Comparison of ENCODE assay signal across 8 mouse cellular contexts in the genomic region with DNA sequence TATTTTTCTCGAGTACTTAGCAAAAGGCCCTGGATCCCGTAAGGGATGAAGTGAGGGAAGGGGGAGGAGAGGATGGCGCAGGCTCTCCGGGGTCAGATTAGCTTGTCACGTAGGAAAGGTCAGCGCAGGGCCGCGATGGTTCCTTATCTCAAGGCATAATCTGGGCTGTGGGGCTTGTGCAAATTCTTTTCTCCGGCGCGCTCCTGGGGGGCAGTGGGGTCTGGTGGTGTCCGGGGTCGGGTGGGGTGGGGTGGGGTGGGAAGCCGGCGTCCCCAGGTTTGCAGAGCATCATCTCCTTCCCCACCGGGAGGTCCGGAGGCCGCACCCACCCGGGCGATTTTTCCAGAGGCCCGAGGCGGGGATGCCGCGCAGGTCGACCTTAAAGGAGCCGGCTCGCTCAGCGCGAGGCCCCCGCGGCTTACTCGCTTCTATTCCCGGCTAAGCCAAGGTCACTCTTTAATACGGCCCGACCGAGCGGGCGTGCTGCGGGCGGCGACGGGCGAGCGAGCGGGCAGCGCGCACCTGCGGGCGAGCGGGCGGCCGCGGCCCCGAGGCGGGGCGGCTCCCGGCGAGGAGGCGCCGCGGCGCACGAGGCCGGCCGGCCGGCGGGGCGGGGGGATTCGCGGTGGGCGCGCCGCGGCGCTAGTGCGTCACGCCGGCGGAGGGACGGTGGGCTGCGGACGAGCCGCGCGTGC. TPM values are rescaled to one million over a fixed set of nuclear protein-coding genes. Genes with fewer than 3 reads are reported as not detected.
A peak's percentile ranks its signal among the peaks of the same experiment; 100 is the strongest.
DNase-seq lines count a peak whose midpoint lies in the region; ATAC-seq lines count a peak whose summit lies in the region.

No protein-coding gene starts in this region.

- H3K9ac ChIP-seq in lung, embryonic 16.5 days (ENCODE audit: low read length) = peak overlapping the region; percentile 59
- H3K9ac ChIP-seq in neural tube, embryonic 11.5 days (ENCODE audit: low read length) = peak overlapping the region; percentile 74

- H3K36me3 ChIP-seq in lung, embryonic 16.5 days (ENCODE audit: control insufficient read depth, insufficient read depth, low read length) = no peaks in the 10 kb centered on the region
- H3K36me3 ChIP-seq in neural tube, embryonic 11.5 days (ENCODE audit: control insufficient read depth, insufficient read depth, low read length) = no peaks in the 10 kb centered on the region

- peak overlapping the region; percentile 73 for H3K4me3 ChIP-seq in lung, embryonic 16.5 days (ENCODE audit: low read length)
- peak overlapping the region; percentile 71 for H3K4me3 ChIP-seq in neural tube, embryonic 11.5 days (ENCODE audit: low read depth, low read length)

- DNase-seq in lung, postnatal 25 days (ENCODE audit: low spot score) = no peak
- peak; percentile 39 for DNase-seq in cerebellum, adult 8-10 months
- DNase-seq in layer of hippocampus, postnatal 36 days = peak; percentile 15 to 19
- DNase-seq in neural tube, embryonic 11.5 days (ENCODE audit: low spot score) = peak; percentile 72
- DNase-seq in gastrocnemius, postnatal 25 days = no peak
- DNase-seq in spleen, adult 18-20 months = no peak

- WGBS in lung, embryonic 16.5 days = 1% methylated on average over 76 of the region's 85 CpGs
- WGBS in neural tube, embryonic 11.5 days = 0% methylated on average over 51 of the region's 85 CpGs

- no peaks in the 10 kb centered on the region for H3K9me3 ChIP-seq in lung, embryonic 16.5 days (ENCODE audit: control insufficient read depth, low read length)
- H3K9me3 ChIP-seq in neural tube, embryonic 11.5 days (ENCODE audit: control insufficient read depth, low read length) = no peaks in the 10 kb centered on the region

- peak overlapping the region; percentile 100 for H3K4me2 ChIP-seq in lung, embryonic 16.5 days (ENCODE audit: low read depth, low read length)
- peak overlapping the region; percentile 81 for H3K4me2 ChIP-seq in neural tube, embryonic 11.5 days (ENCODE audit: low read depth)

- H3K27ac ChIP-seq in lung, embryonic 16.5 days (ENCODE audit: low read length) = no peak overlapping the region
- H3K27ac ChIP-seq in neural tube, embryonic 11.5 days (ENCODE audit: low read depth, low read length) = peak overlapping the region; percentile 81

- H3K4me1 ChIP-seq in lung, embryonic 16.5 days (replicated peaks; ENCODE audit: control insufficient read depth, insufficient read depth, low read length) = peaks cover 4% of the 10 kb centered on the region; the same call in 1 of the 2 replicates
- H3K4me1 ChIP-seq in neural tube, embryonic 11.5 days (ENCODE audit: control insufficient read depth, insufficient read depth, low read length) = no peaks in the 10 kb centered on the region

- ATAC-seq in lung, embryonic 16.5 days (ENCODE audit: low read depth) = peak; percentile 54
- ATAC-seq in frontal cortex, adult (ENCODE audit: low TSS enrichment) = peak; percentile 62
- peak; percentile 81 for ATAC-seq in neural tube, embryonic 11.5 days (ENCODE audit: insufficient read depth, low FRiP score, low TSS enrichment)

- peaks cover 37% of the 10 kb centered on the region for H3K27me3 ChIP-seq in lung, embryonic 16.5 days (ENCODE audit: control insufficient read depth, insufficient read depth, low read depth, low read length)
- H3K27me3 ChIP-seq in neural tube, embryonic 11.5 days (ENCODE audit: control insufficient read depth, insufficient read depth, low read length) = no peaks in the 10 kb centered on the region

RNA-seq across cellular contexts. Expression of a gene that starts 4.0 kb away (rescaled TPM):
- polyA plus RNA-seq in lung, embryonic 16.5 days (2015; fragmentation: Nextera tagmentation; extraction: Ambion mirVana) = 0.78 and 1.2 TPM in 2 replicates
- total RNA-seq in layer of hippocampus, postnatal 36 days (2021) = 10 to 100 TPM; 35.0 to 37.2 TPM
- polyA plus RNA-seq in neural tube, embryonic 11.5 days (2014; fragmentation: Nextera tagmentation; extraction: Ambion mirVana) = 14.2 and 15.2 TPM in 2 replicates
- not detected for total RNA-seq in gastrocnemius, postnatal 25 days (2021)

RNA-seq across cellular contexts. Expression of a gene that starts 28.0 kb away (rescaled TPM):
- polyA plus RNA-seq in lung, embryonic 16.5 days (2015; fragmentation: Nextera tagmentation; extraction: Ambion mirVana) = 4.4 and 4.7 TPM in 2 replicates
- under 1 TPM in 1 of 2 experiments, not detected in 1; 0.50 TPM for total RNA-seq in layer of hippocampus, postnatal 36 days (2021)
- 0.24 and 0.45 TPM in 2 replicates for polyA plus RNA-seq in neural tube, embryonic 11.5 days (2014; fragmentation: Nextera tagmentation; extraction: Ambion mirVana)
- 1 to 10 TPM in 1 of 2 experiments, not detected in 1; 7.6 TPM for total RNA-seq in gastrocnemius, postnatal 25 days (2021)

RNA-seq across cellular contexts. Expression of a gene that starts 36.9 kb away (rescaled TPM):
- not detected in 2 replicates for polyA plus RNA-seq in lung, embryonic 16.5 days (2015; fragmentation: Nextera tagmentation; extraction: Ambion mirVana)
- total RNA-seq in layer of hippocampus, postnatal 36 days (2021) = not detected
- polyA plus RNA-seq in neural tube, embryonic 11.5 days (2014; fragmentation: Nextera tagmentation; extraction: Ambion mirVana) = not detected in 2 replicates
- total RNA-seq in gastrocnemius, postnatal 25 days (2021) = not detected

Comparison
In these comparisons a context has a peak if more than half of its experiments do, and no peak if none do; other contexts are left out.
1. DNase-seq: peak in cerebellum, adult 8-10 months (single experiment), layer of hippocampus, postnatal 36 days (2 of 2) and neural tube, embryonic 11.5 days (single experiment); none in lung, postnatal 25 days (single experiment), gastrocnemius, postnatal 25 days (single experiment) and spleen, adult 18-20 months (0 of 2).
2. RNA of a gene that starts 4.0 kb away (total RNA-seq): 35.0 to 37.2 TPM in layer of hippocampus, postnatal 36 days; not detected in gastrocnemius, postnatal 25 days; every median in the first group is over 10 times any median in the second.
3. Peak in every context shown above with its lines, with median percentiles within 50 percentile points of each other: ATAC-seq.